Mouse (Mus musculus): ENCODE data around the gene Slc51b. TPM values are rescaled to one million over a fixed set of nuclear protein-coding genes. Genes with fewer than 3 reads are reported as not detected.

The Slc51b gene
- polyA plus RNA-seq, 1 experiment from 2014 or later, result not detected

DNA sequence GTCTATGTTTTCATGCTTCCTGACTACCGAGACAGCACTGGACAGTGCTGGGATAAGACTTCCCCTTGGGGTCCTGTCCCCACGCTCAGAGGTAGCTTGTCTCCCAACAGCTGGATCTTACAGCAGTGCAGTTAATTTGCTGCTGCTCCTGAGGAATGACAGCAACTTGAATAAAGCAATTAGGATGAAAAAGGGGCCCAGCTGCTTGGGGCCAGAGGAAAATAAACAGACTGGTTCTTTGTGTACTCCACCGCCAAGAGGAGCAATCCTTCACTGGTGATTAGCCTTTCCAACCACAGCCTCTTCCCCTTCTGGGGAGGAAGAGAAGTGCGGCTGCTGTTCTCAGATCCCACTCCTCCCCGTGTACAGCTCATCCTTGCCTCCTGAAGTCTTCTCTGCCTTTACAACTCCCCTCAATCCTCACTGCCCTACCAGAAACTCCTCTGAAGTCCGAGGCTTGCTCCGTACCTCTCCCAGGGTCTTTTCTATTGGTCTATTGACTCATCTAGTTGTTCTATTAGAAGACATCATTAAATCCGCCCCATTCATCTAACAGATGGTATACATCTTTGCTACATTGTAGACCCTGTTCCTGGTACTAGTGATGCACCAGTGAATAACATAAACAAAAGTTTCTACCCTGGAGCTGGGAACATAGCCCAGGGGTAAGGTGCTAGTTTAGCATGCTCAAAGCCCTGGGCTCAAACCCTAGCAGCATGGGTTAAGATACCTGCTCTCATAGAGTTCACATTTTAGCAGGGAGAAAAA is 36.2 kb downstream of the Slc51b start:
- Histone ChIP-seq H3K4me1 (peaks cover 71% of the 10 kb centered on the region), H3K27me3 (peaks cover 17% of the 10 kb centered on the region)
- 12% methylated on average over 8 of the region's 8 CpGs for WGBS

DNA sequence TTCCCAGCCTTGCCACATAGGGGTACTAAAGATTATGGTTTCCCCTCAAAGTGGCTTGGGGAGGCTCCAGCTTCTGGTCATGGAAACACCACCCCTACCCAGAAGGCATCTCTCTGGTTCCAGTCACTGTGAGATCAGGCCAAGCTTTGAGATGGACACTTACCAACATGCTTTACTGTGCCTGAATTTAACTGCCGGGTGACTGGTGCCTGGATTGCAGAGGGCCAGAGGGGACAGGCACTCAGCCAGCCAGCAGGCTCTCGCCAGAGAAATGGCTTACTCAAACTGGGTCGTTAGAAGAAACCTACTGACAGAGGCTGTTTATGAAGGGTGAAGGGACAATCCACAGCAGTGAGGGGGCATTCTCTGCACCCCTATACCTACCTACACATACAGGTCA is 38.5 kb downstream of the Slc51b start:
- Histone ChIP-seq H3K4me3 (no peak overlapping the region), H3K36me3 (no peaks in the 10 kb centered on the region), H3K4me2 (no peak overlapping the region), H3K27me3 (no peaks in the 10 kb centered on the region), H3K9ac (no peak overlapping the region), H3K9me3 (no peaks in the 10 kb centered on the region), H3K27ac (peak overlapping the region; percentile 86), H3K4me1 (peaks cover 72% of the 10 kb centered on the region)
- ATAC-seq (ENCODE audit: borderline replicate concordance, extremely low read depth, low FRiP score, low TSS enrichment), result no peak
- WGBS, result 31% methylated on average over 3 of the region's 3 CpGs

More for the DNA sequence above, 36.2 kb downstream of the Slc51b start:
- H3K9me3 ChIP-seq, result no peaks in the 10 kb centered on the region
- ATAC-seq (ENCODE audit: borderline replicate concordance, extremely low read depth, low FRiP score, low TSS enrichment), result peak; percentile 87
- H3K9ac ChIP-seq, result no peak overlapping the region
- H3K4me2 ChIP-seq, result peak overlapping the region; percentile 34; the same call in 1 of the 2 replicates
- no peak overlapping the region for H3K4me3 ChIP-seq
- H3K36me3 ChIP-seq, result no peaks in the 10 kb centered on the region
- peak overlapping the region; percentile 88 for H3K27ac ChIP-seq

GRCm38 (mm10) chr9:65382751-65383097 is 40.0 kb downstream of the Slc51b start:
- Histone ChIP-seq H3K27me3 (no peaks in the 10 kb centered on the region), H3K4me3 (no peak overlapping the region), H3K27ac (peak overlapping the region; percentile 86; the same call in 1 of the 2 replicates), H3K4me2 (no peak overlapping the region), H3K4me1 (peaks cover 65% of the 10 kb centered on the region), H3K9ac (no peak overlapping the region), H3K9me3 (no peaks in the 10 kb centered on the region), H3K36me3 (no peaks in the 10 kb centered on the region)
- ATAC-seq (ENCODE audit: borderline replicate concordance, extremely low read depth, low FRiP score, low TSS enrichment), result no peak
- WGBS, result 42% methylated on average over 3 of the region's 3 CpGs

GRCm38 (mm10) chr9:65382031-65382750 is 40.6 kb downstream of the Slc51b start:
- WGBS, result 49% methylated on average over 6 of the region's 6 CpGs
- Histone ChIP-seq H3K4me3 (no peak overlapping the region), H3K9ac (no peak overlapping the region), H3K4me1 (peaks cover 60% of the 10 kb centered on the region), H3K4me2 (no peak overlapping the region), H3K27ac (peak overlapping the region; percentile 86; the same call in 1 of the 2 replicates), H3K9me3 (no peaks in the 10 kb centered on the region), H3K36me3 (no peaks in the 10 kb centered on the region), H3K27me3 (no peaks in the 10 kb centered on the region)
- ATAC-seq (ENCODE audit: borderline replicate concordance, extremely low read depth, low FRiP score, low TSS enrichment), result no peak

GRCm38 (mm10) chr9:65381017-65381590 is 41.7 kb downstream of the Slc51b start:
- H3K27ac ChIP-seq, result peak overlapping the region; percentile 86
- H3K9ac ChIP-seq, result no peak overlapping the region
- H3K4me2 ChIP-seq, result no peak overlapping the region
- no peaks in the 10 kb centered on the region for H3K9me3 ChIP-seq
- H3K36me3 ChIP-seq, result no peaks in the 10 kb centered on the region
- peak; percentile 48; the same call in 1 of the 2 replicates for ATAC-seq (ENCODE audit: borderline replicate concordance, extremely low read depth, low FRiP score, low TSS enrichment)
- no peak overlapping the region for H3K4me3 ChIP-seq
- H3K27me3 ChIP-seq, result no peaks in the 10 kb centered on the region
- 41% methylated on average over 4 of the region's 4 CpGs for WGBS
- peaks cover 56% of the 10 kb centered on the region for H3K4me1 ChIP-seq

- Histone ChIP-seq H3K4me3 (no peak overlapping the region), H3K4me1 (peaks cover 13% of the 10 kb centered on the region), H3K36me3 (no peaks in the 10 kb centered on the region), H3K27me3 (no peaks in the 10 kb centered on the region), H3K27ac (peak overlapping the region; percentile 80), H3K4me2 (no peak overlapping the region), H3K9ac (no peak overlapping the region), H3K9me3 (no peaks in the 10 kb centered on the region)
- ATAC-seq (ENCODE audit: borderline replicate concordance, extremely low read depth, low FRiP score, low TSS enrichment), result peak; percentile 76
- 56% methylated on average over 9 of the region's 9 CpGs for WGBS
Observed at GRCm38 (mm10) chr9:65375163-65375934, 47.4 kb downstream of the Slc51b start.

DNA sequence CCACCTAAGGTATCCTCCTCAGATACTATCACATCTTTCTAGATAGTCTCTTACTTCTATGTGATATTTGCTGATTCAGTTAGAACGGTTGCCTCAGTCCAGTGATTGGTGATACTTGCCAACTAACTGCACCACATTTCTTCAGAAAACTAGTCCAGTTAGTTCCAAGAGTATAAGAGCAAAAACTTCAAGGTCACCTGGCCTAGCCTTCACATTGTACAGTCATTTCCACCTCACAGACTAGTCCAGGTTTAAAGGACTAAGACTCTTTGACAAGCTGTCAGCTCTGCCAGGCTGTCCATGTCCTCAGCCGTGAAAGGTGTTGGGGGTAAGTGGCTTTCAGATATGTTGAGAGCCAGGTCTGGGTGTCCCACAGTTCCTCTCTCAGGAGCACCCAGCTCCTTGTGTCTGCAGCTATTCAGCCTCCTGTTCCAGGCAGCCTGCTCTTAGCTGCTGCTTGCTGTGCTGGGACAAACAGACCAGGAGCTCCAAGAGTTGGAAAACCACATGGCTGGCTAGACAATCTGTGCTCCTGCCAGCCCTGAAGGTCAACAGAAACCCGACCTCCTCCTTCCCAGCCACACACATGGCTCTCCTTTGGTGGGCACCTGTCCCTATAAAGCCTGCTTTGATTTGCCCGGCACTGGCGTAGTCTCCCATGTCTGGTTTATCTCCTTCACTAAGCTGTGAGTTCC is 48.1 kb downstream of the Slc51b start:
- H3K9me3 ChIP-seq, result no peaks in the 10 kb centered on the region
- no peaks in the 10 kb centered on the region for H3K27me3 ChIP-seq
- peak overlapping the region; percentile 80 for H3K27ac ChIP-seq
- ATAC-seq (ENCODE audit: borderline replicate concordance, extremely low read depth, low FRiP score, low TSS enrichment), result no peak
- H3K4me3 ChIP-seq, result no peak overlapping the region
- WGBS, result 74% methylated on average over 5 of the region's 5 CpGs
- no peak overlapping the region for H3K4me2 ChIP-seq
- no peaks in the 10 kb centered on the region for H3K36me3 ChIP-seq
- 0 out of 2 replicates have a peak, but pooled peaks cover 11% of the 10 kb centered on the region for H3K4me1 ChIP-seq
- no peak overlapping the region for H3K9ac ChIP-seq

DNA sequence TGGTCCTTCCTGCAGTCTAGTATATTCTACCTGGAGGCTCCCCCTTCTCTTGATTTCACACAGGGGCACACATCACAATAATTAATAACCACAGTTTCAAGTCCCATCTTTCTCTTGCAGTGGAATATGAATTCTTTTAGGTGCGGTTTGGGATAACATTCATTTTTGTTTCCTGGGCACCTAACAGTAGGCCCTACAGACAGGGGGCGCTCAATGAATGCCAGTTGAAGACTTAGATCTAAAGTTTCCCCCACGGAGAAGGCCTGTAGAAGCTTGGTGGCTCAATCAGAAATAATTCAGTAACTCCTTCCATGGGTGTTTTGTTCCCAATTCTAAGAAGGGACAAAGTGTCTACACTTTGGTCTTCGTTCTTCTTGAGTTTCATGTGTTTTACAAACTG is 50.3 kb downstream of the Slc51b start:
- Histone ChIP-seq H3K9me3 (no peaks in the 10 kb centered on the region), H3K27me3 (no peaks in the 10 kb centered on the region), H3K36me3 (no peaks in the 10 kb centered on the region), H3K9ac (no peak overlapping the region), H3K27ac (no peak overlapping the region), H3K4me3 (no peak overlapping the region), H3K4me1 (0 out of 2 replicates have a peak, but pooled peaks cover 11% of the 10 kb centered on the region), H3K4me2 (no peak overlapping the region)
- ATAC-seq (ENCODE audit: borderline replicate concordance, extremely low read depth, low FRiP score, low TSS enrichment), result no peak
- 58% methylated on average over 4 of the region's 4 CpGs for WGBS

DNA sequence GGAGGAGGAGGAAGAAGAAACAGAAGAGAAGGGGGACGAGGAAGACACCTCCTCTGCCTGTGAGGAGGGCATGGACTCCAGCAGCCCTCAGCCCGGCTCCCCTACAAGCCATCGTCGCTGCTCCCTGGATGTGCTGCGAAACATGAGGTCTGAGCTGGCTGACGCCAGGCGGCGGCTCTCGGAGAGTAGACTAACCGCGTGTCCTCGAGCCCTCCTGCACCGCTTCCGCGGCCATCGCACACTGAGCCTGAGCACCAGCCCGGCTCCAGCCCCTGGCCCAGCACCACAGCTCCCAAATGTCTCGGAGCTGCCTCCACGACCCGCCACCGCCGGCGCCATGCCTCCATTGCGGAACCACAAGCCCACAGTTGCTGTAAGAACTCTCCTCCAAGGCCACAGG is 51.0 kb downstream of the Slc51b start:
- Histone ChIP-seq H3K4me3 (no peak overlapping the region), H3K4me2 (no peak overlapping the region), H3K9ac (no peak overlapping the region), H3K27ac (no peak overlapping the region), H3K4me1 (0 out of 2 replicates have a peak, but pooled peaks cover 11% of the 10 kb centered on the region), H3K27me3 (no peaks in the 10 kb centered on the region), H3K9me3 (no peaks in the 10 kb centered on the region), H3K36me3 (no peaks in the 10 kb centered on the region)
- WGBS, result 78% methylated on average over 24 of the region's 24 CpGs
- ATAC-seq (ENCODE audit: borderline replicate concordance, extremely low read depth, low FRiP score, low TSS enrichment), result no peak

GRCm38 (mm10) chr9:65365721-65366120 is 57.0 kb downstream of the Slc51b start:
- Histone ChIP-seq H3K4me3 (no peak overlapping the region), H3K4me2 (no peak overlapping the region), H3K9me3 (no peaks in the 10 kb centered on the region), H3K36me3 (peaks cover 9% of the 10 kb centered on the region; the same call in 1 of the 2 replicates), H3K4me1 (no peaks in the 10 kb centered on the region), H3K27ac (no peak overlapping the region), H3K27me3 (no peaks in the 10 kb centered on the region), H3K9ac (no peak overlapping the region)
- no peak for ATAC-seq (ENCODE audit: borderline replicate concordance, extremely low read depth, low FRiP score, low TSS enrichment)
- 80% methylated on average over 7 of the region's 7 CpGs for WGBS

GRCm38 (mm10) chr9:65363684-65364083 is 59.1 kb downstream of the Slc51b start:
- Histone ChIP-seq H3K36me3 (peaks cover 26% of the 10 kb centered on the region), H3K9ac (no peak overlapping the region), H3K4me3 (no peak overlapping the region), H3K4me2 (no peak overlapping the region), H3K9me3 (no peaks in the 10 kb centered on the region), H3K27me3 (no peaks in the 10 kb centered on the region), H3K27ac (no peak overlapping the region), H3K4me1 (no peaks in the 10 kb centered on the region)
- 23% methylated on average over 9 of the region's 9 CpGs for WGBS
- no peak for ATAC-seq (ENCODE audit: borderline replicate concordance, extremely low read depth, low FRiP score, low TSS enrichment)

All from lung, embryonic 15.5 days (tissue).